Mouse (Mus musculus) neural tube, embryonic 15.5 days (tissue): ENCODE data around the gene Hist1h1b. TPM values are rescaled to one million over a fixed set of nuclear protein-coding genes. Genes with fewer than 3 reads are reported as not detected.
"Not testable (repeated sequence)": the region's sequence is repeated elsewhere in the genome, so short reads cannot be mapped to it uniquely, and the experiment has no call there.

Source experiments
- ATAC-seq: fragments of 200-750 bp; cut with Nextera tagmentation; 2 replicates; pipeline ENCODE4 v1.8.0; 2017; ENCODE audit warnings: mild to moderate bottlenecking, moderate TSS enrichment, moderate library complexity; ENCODE audit not compliant: low FRiP score
- H3K27ac ChIP-seq: fragments of 300-500 bp; sonication (generic); replicated peaks from 2 replicates; pipeline ENCODE4 v1.5.1; 2015; ENCODE audit warnings: mild to moderate bottlenecking, inconsistent platforms
- H3K27me3 ChIP-seq: fragments of 300-500 bp; sonication (generic); replicated peaks from 2 replicates; pipeline ENCODE4 v1.6.1; 2015; ENCODE audit warnings: inconsistent platforms
- H3K36me3 ChIP-seq: fragments of 300-500 bp; sonication (generic); 2 replicates; pipeline ENCODE4 v1.6.1; 2015; ENCODE audit warnings: inconsistent platforms
- H3K4me1 ChIP-seq: fragments of 300-500 bp; sonication (generic); 2 replicates; pipeline ENCODE4 v1.6.1; 2015; ENCODE audit warnings: inconsistent platforms
- H3K4me2 ChIP-seq: fragments of 300-500 bp; sonication (generic); 2 replicates; pipeline ENCODE4 v1.6.1; 2015; ENCODE audit warnings: inconsistent platforms, mild to moderate bottlenecking, moderate library complexity
- H3K4me3 ChIP-seq: fragments of 300-500 bp; sonication (generic); replicated peaks from 2 replicates; pipeline ENCODE4 v1.5.1; 2015; ENCODE audit warnings: mild to moderate bottlenecking, inconsistent platforms
- H3K9ac ChIP-seq: fragments of 300-500 bp; sonication (generic); replicated peaks from 2 replicates; pipeline ENCODE4 v1.6.1; 2015; ENCODE audit warnings: mild to moderate bottlenecking, inconsistent platforms
- H3K9me3 ChIP-seq: fragments of 300-500 bp; sonication (generic); replicated peaks from 2 replicates; pipeline ENCODE4 v1.6.1; 2016; ENCODE audit warnings: inconsistent platforms
- WGBS: fragments of 180-500 bp; shearing (Covaris S2); methylation state at CpG from one replicate; pipeline ENCODE4 v1.1.7; 2015; ENCODE audit warnings: mixed read lengths; 5-methylcytosine and 5-hydroxymethylcytosine counted together
- polyA plus RNA-seq: library from polyadenylated mRNA; unstranded; fragments of >200 nt; fragmentation: Nextera tagmentation; extraction: Ambion mirVana; gene quantifications from 2 replicates; pipeline ENCODE4 v1.2.1, GENCODE M21; 2015

The Hist1h1b gene
- polyA plus RNA-seq, 1 experiment from 2014 or later, result 2.2 TPM

GRCm38 (mm10) chr13:21789925-21790324 lies 9.5 kb upstream of the Hist1h1b start:
- Histone ChIP-seq H3K4me2 (no peak overlapping the region), H3K27me3 (no peaks in the 10 kb centered on the region), H3K9me3 (no peaks in the 10 kb centered on the region), H3K4me1 (peaks cover 19% of the 10 kb centered on the region), H3K4me3 (no peak overlapping the region), H3K9ac (no peak overlapping the region), H3K27ac (no peak overlapping the region), H3K36me3 (no peaks in the 10 kb centered on the region)
- 62% methylated on average over 6 of the region's 6 CpGs for WGBS
- no peak for ATAC-seq

- no peaks in the 10 kb centered on the region for H3K27me3 ChIP-seq
- peak overlapping the region; percentile 67 for H3K4me2 ChIP-seq
- peaks cover 29% of the 10 kb centered on the region for H3K4me1 ChIP-seq
- H3K4me3 ChIP-seq, result peak overlapping the region; percentile 40
- H3K27ac ChIP-seq, result 0 out of 2 replicates have a peak overlapping the region, but pooled peaks have one; percentile 33
- H3K9me3 ChIP-seq, result no peaks in the 10 kb centered on the region
- peak; percentile 6 for ATAC-seq
- H3K36me3 ChIP-seq, result no peaks in the 10 kb centered on the region
- H3K9ac ChIP-seq, result 0 out of 2 replicates have a peak overlapping the region, but pooled peaks have one; percentile 34
- 12% methylated on average over 16 of the region's 21 CpGs for WGBS
Measured at GRCm38 (mm10) chr13:21787760-21788593, 7.6 kb upstream of the Hist1h1b start.

- Histone ChIP-seq H3K4me1 (peaks cover 37% of the 10 kb centered on the region), H3K27ac (peak within 1 kb of the TSS; percentile 72), H3K9ac (0 out of 2 replicates have a peak within 1 kb of the TSS, but pooled peaks have one; percentile 34), H3K4me3 (peak within 1 kb of the TSS; percentile 40), H3K4me2 (peak within 1 kb of the TSS; percentile 67)
- under 1% methylated on average over 38 of the region's 63 CpGs for WGBS
- not testable (repeated sequence) for H3K9me3 ChIP-seq, H3K36me3 ChIP-seq, H3K27me3 ChIP-seq
- peak; percentile 96 for ATAC-seq
Measured at GRCm38 (mm10) chr13:21786899-21787629, 6.6 kb upstream of the Hist1h1b start, which contains the start of the genes Hist1h2an and Hist1h2bp. TSS of gene Hist1h2an (minus strand) at chr13:21787218. TSS of gene Hist1h2bp (plus strand) at chr13:21787461.

- H3K27me3 ChIP-seq, result no peaks in the 10 kb centered on the region
- H3K36me3 ChIP-seq, result no peaks in the 10 kb centered on the region
- WGBS, result 3% methylated on average over 8 of the region's 8 CpGs
Measured at GRCm38 (mm10) chr13:21786189-21786898, 5.9 kb upstream of the Hist1h1b start.

GRCm38 (mm10) chr13:21784311-21784710 lies 3.9 kb upstream of the Hist1h1b start:
- Histone ChIP-seq H3K9me3 (no peaks in the 10 kb centered on the region), H3K27me3 (peaks cover 6% of the 10 kb centered on the region; the same call in 1 of the 2 replicates), H3K4me2 (peak overlapping the region; percentile 72; the same call in 1 of the 2 replicates), H3K4me3 (no peak overlapping the region), H3K9ac (no peak overlapping the region; the same call in 1 of the 2 replicates), H3K4me1 (peaks cover 42% of the 10 kb centered on the region), H3K36me3 (no peaks in the 10 kb centered on the region), H3K27ac (peak overlapping the region; percentile 58; the same call in 1 of the 2 replicates)
- WGBS, result 18% methylated on average over 6 of the region's 6 CpGs
- ATAC-seq, result no peak

More at GRCm38 (mm10) chr13:21786189-21786898, 5.9 kb upstream of the Hist1h1b start:
- Histone ChIP-seq H3K4me2 (peak overlapping the region; percentile 67), H3K4me3 (peak overlapping the region; percentile 40), H3K9ac (0 out of 2 replicates have a peak overlapping the region, but pooled peaks have one; percentile 30), H3K27ac (peak overlapping the region; percentile 71), H3K4me1 (peaks cover 37% of the 10 kb centered on the region), H3K9me3 (no peaks in the 10 kb centered on the region)
- no peak for ATAC-seq

GRCm38 (mm10) chr13:21783734-21784161 lies 3.3 kb upstream of the Hist1h1b start:
- H3K9me3 ChIP-seq, result no peaks in the 10 kb centered on the region
- peak overlapping the region; percentile 41 for H3K4me3 ChIP-seq
- H3K27me3 ChIP-seq, result peaks cover 6% of the 10 kb centered on the region; the same call in 1 of the 2 replicates
- peak overlapping the region; percentile 72 for H3K4me2 ChIP-seq
- no peak for ATAC-seq
- H3K36me3 ChIP-seq, result no peaks in the 10 kb centered on the region
- H3K9ac ChIP-seq, result no peak overlapping the region; the same call in 1 of the 2 replicates
- H3K27ac ChIP-seq, result peak overlapping the region; percentile 58; the same call in 1 of the 2 replicates
- 2% methylated on average over 9 of the region's 9 CpGs for WGBS
- peaks cover 45% of the 10 kb centered on the region for H3K4me1 ChIP-seq

GRCm38 (mm10) chr13:21783255-21783617 lies 2.8 kb upstream of the Hist1h1b start, which contains the start of gene Hist1h3i:
TSS of gene Hist1h3i (minus strand) at chr13:21783370.
- H3K4me2 ChIP-seq, result peak within 1 kb of the TSS; percentile 72
- H3K27me3 ChIP-seq, result peaks cover 6% of the 10 kb centered on the region; the same call in 1 of the 2 replicates
- H3K9me3 ChIP-seq, result no peaks in the 10 kb centered on the region
- peak within 1 kb of the TSS; percentile 72 for H3K27ac ChIP-seq
- H3K4me3 ChIP-seq, result peak within 1 kb of the TSS; percentile 41
- H3K4me1 ChIP-seq, result peaks cover 43% of the 10 kb centered on the region
- peak within 1 kb of the TSS; percentile 45; the same call in 1 of the 2 replicates for H3K9ac ChIP-seq
- WGBS, result under 1% methylated on average over 15 of the region's 20 CpGs
- peak; percentile 85 for ATAC-seq
- H3K36me3 ChIP-seq, result no peaks in the 10 kb centered on the region

- H3K4me3 ChIP-seq, result peak overlapping the region; percentile 41
- not testable (repeated sequence) for H3K36me3 ChIP-seq, H3K27me3 ChIP-seq, ATAC-seq, H3K9me3 ChIP-seq
- peak overlapping the region; percentile 72 for H3K27ac ChIP-seq
- H3K9ac ChIP-seq, result peak overlapping the region; percentile 45; the same call in 1 of the 2 replicates
- peaks cover 39% of the 10 kb centered on the region for H3K4me1 ChIP-seq
- WGBS, result under 1% methylated on average over 15 of the region's 35 CpGs
- peak overlapping the region; percentile 72 for H3K4me2 ChIP-seq
Measured at GRCm38 (mm10) chr13:21782361-21783254, 2.2 kb upstream of the Hist1h1b start.

- WGBS, result 96% methylated on average over 1 of the region's 1 CpGs
- Histone ChIP-seq H3K36me3 (no peaks in the 10 kb centered on the region), H3K27ac (no peak overlapping the region), H3K4me1 (peaks cover 39% of the 10 kb centered on the region), H3K4me3 (no peak overlapping the region), H3K27me3 (peaks cover 6% of the 10 kb centered on the region; the same call in 1 of the 2 replicates), H3K9me3 (no peaks in the 10 kb centered on the region), H3K4me2 (no peak overlapping the region), H3K9ac (no peak overlapping the region)
- no peak for ATAC-seq
Measured at GRCm38 (mm10) chr13:21781639-21782038, 1.2 kb upstream of the Hist1h1b start.

- peaks cover 6% of the 10 kb centered on the region; the same call in 1 of the 2 replicates for H3K27me3 ChIP-seq
- H3K4me2 ChIP-seq, result peak overlapping the region; percentile 89
- no peak overlapping the region for H3K27ac ChIP-seq
- 49% methylated on average over 6 of the region's 6 CpGs for WGBS
- H3K4me1 ChIP-seq, result peaks cover 36% of the 10 kb centered on the region
- H3K9ac ChIP-seq, result no peak overlapping the region; the same call in 1 of the 2 replicates
- ATAC-seq, result no peak
- no peaks in the 10 kb centered on the region for H3K9me3 ChIP-seq
- H3K36me3 ChIP-seq, result no peaks in the 10 kb centered on the region
- H3K4me3 ChIP-seq, result no peak overlapping the region
Measured at GRCm38 (mm10) chr13:21781021-21781555, 663 bp upstream of the Hist1h1b start.
